Mouse (Mus musculus) NIH3T3 (cell line): ENCODE results near the gene Fcrl5.

Source experiments
- DNase-seq: peaks from one replicate; pipeline ENCODE4 v3.0.0-alpha.2; 2012; ENCODE audit warnings: low read depth

The Fcrl5 gene

GRCm38 (mm10) chr3:87500088-87501055, 64.8 kb downstream of the Fcrl5 start:
- peak; percentile 1 for DNase-seq

DNA sequence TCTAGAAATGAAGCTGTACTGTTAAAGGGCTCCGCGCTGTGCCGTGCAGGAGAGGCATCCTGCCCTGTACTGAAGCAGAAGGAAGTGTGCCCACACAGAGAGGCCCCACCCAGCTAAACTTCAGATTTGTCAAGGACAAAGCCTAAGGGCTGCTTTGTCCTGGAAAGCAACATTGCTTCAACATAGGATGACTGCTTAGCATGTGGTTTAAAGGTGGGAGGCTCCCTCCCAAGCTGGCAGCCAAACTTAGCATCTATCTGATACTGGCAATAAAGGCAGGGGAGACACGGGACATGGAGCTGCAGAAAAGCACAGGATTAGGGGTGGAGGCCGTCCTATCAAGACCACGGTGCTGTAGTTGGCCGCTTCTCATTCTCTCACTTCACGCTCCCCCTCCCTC, 65.6 kb downstream of the Fcrl5 start:
- DNase-seq: peak; percentile 0

DNA sequence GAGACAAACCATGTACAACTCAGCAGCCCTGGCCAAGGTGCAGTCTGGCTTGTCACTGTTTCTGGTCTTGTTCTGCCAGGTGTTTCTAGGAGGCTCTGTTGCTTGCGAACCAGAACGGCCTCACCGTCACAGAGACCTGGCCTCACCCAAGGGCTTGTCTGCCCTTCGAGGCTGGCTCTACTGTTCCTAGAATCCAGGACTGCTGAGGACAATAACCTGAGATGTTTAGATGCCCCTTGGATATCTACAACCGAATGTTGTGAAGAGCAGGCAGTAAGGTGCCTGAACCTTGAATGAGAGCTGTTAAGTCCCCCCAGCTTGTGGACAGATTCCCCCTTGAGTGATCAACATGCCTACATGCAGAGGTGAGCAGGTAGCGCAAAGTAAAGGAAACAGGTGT, 67.2 kb downstream of the Fcrl5 start:
- DNase-seq: no peak

DNA sequence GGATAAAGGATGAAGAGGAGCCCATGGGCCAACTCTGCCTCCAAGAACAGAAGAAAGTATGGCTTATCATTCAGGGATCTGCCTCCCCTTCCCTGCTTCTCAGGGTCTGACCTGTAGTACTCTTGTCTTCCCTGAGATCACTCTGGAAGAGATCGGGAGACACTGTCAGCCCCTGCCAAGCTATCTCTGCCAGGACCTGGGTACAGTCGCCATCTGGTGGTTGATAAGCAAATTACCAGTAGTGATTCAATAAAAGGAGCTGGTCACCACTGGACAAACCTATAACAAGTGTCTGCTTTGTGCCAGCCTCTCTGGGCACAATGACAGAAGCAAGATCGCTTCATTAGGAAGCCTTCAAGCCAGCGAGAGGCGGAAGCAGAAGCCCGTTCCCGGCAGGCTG, 68.8 kb downstream of the Fcrl5 start:
- peak; percentile 75 for DNase-seq

DNA sequence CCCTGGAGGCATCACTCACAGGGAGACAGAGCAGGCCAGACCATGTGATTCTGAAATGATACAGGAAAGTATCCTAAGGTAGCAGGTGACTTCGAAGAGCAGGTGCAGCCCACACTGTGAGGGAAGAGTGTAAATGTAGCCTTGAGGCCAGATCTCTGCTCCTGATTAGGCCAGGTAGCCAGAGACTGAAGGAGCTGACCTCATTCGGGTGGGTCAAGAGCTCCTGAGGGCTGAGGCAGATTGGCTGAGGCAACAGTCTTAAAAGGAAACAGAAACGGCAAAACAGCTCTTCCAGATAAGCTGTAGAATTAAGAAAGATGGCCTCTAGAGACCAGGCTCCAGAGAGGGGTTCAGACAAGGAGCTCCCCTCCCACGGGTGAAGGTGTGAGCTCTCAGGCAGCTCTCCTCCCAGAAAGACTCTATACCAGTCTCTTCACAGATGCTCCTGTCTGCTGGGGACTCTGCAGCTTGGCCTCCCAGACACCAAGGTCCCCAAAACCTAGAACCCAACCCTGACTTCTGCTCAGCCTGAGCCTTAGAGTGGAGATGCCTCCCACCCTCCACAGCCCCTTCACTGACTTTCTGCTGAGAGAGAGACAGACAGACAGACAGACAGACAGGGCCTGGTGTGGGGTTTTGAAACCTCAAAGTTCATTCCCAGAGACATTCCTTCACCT, 69.3 kb downstream of the Fcrl5 start:
- no peak for DNase-seq

DNA sequence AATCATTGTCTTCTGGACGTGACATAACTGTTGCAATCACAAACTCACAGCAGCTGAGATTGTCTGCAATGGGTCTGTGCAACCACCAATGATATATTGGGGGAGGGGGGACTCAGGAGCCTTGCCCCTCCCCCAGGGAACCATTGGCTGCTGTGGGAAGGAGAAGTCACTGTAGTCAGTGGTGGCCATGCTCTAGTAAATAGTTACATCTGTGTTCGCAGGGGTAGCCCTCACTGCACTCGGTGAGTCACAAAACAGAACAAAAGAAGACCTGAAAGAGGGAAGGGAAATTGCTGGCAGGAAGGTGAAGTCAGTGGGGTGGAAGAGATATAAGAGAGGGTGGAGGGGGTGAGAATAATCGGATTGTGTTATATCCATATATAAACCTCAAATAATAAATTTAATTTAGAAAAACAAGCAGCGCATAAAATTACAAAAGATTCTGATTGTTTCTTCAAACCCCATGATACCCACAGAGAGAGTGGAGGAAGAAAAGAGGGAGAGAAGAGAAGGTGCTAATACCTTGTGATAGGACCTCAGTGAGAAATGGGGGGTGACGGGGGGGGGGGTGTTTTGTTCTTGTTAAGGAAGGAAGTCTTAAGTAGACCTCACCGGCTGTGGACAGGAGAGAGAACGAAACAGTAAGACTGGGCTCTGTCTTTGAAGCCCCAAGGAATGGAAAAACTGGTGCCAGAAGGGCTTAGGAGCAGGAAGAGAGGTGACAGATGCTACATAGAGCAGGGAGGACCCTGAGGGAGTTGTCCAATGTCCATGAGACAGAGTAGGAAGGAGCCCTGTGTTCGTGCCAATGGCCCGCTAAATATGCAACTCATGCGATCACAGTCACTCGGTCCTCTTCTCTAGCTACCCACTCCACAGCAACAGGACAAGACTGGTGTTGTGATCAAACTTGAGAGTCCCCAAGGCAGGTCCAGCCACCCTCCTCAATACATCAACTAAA, 71.2 kb downstream of the Fcrl5 start:
- no peak for DNase-seq

- peak; percentile 89 for DNase-seq
Measured at GRCm38 (mm10) chr3:87508205-87508901, 72.8 kb downstream of the Fcrl5 start.

- peak; percentile 17 for DNase-seq
Measured at GRCm38 (mm10) chr3:87509061-87509460, 73.5 kb downstream of the Fcrl5 start.

DNA sequence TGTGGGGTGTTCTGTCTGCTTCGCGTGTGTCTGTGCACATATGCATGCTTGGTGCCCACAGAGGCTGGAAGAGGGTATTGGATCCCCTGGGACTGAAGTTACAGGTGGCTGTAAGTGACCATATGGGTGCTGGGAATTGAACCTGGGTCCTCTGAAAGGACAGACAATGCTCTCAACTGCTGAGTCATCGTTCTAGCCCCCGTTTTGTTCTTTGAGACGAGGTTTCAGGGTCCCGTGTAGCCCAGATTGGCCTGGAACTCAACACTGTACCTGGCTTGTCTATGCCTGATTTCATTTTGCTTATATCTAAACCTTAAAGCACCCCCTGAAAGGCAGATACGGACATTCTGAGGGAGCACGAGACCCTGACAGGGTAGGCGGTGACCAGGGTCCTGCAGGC, 75.3 kb downstream of the Fcrl5 start:
- no peak for DNase-seq

DNA sequence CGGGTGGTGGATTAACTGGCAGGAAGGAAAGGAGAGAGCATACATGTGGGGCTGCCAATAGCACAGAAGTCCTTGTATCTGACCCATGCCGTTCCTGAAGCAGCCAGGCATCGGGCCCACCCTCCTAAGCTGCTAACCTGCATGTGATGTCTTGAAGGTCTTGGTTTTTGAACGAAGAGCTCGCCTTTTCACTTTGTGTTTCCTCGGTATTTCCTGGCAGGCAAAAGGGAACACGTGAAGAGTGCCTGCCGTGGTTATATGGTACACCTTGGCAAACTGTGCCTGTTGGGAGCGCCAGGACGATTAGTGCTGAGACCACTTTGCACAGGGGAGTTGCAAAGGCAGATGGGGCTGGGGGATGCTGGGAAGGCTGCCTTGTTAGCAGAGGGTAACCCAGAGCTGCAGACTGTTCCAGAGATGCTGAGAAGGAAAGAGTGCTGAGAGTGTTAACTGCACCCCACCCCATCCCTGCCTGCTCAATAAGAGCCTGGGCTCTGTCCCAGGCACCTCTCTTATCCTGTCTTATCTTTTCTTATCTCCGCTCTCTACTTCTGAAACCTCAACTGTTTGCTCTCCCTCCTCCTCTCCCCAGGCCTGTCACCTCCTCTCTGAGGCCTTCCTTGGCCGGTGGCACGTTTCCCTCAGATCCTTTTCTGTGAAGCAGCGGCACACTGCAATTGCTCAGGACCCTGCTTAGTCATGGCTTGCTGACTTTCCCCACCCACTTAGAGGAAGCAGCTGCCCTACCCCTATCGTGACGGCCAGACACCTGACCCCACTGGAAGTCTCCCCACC, 76.6 kb downstream of the Fcrl5 start:
- peak; percentile 50 for DNase-seq

GRCm38 (mm10) chr3:87515567-87516081, 80.1 kb downstream of the Fcrl5 start:
- DNase-seq: peak; percentile 31

DNA sequence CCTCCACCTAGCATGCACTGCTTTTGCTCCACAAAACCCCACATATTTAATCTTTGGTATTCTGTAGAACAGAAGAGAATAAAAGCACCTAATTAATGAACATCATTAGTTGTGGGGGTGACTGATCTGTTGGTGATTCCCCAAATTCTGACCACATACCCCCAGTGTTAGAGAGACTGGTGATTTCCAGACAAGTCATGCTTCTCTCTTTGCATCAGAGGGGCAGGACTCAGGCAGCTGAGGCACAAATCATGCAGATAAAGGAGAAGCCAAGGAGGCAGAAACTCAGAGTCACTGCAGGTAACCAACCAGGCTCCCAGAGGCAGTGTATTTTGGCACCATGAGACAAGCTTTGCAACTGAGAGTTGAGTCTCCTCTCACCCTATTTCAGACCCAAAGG, 82.9 kb downstream of the Fcrl5 start:
- no peak for DNase-seq

GRCm38 (mm10) chr3:87521126-87521525, 85.6 kb downstream of the Fcrl5 start:
- no peak for DNase-seq

- DNase-seq: no peak
Measured at GRCm38 (mm10) chr3:87521833-87522232, 86.3 kb downstream of the Fcrl5 start.

DNA sequence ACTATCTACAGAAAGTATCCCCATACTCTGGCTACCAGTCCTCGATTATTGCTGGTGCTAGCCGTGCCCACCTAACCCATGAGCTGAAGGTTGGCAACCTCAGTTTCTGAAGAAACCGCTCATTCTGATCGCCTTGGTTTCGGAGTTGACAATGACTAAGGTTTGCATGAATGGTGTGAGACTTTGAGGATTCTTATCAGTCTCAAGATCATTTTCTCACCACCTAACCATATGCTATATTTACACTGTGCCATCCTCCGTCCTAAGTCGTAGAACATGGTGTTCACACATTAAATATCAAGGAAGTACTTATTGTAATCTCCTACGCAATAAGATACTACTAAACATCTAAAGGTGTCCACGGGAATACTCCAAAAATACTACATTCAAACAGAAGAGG, 88.1 kb downstream of the Fcrl5 start:
- DNase-seq: no peak

- peak; percentile 93 for DNase-seq
Measured at GRCm38 (mm10) chr3:87525043-87525836, 89.7 kb downstream of the Fcrl5 start, which contains the start of gene Etv3. Gene Etv3 (plus strand): TSS chr3:87525407.

GRCm38 (mm10) chr3:87525837-87526570, 90.4 kb downstream of the Fcrl5 start:
- peak; percentile 35 for DNase-seq

DNA sequence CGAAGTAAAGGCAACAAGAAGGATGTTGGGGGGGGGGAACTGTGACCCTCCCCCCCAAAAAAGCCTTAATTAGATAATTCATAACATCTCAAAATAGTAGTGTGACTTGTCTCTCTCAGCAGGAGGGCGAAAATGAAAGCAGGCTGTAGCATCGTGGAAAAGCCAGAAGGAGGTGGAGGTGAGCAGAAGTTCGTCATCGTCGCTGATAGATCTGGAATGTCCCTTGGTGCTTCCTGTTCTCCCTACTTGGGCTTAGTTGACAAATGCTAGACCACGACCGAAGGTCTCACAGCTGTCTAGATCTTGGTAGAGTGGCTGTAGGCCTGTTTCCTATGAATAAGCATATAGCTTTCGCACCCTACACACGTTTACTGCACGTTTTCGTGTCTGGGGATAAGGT, 91.6 kb downstream of the Fcrl5 start:
- DNase-seq: no peak

DNA sequence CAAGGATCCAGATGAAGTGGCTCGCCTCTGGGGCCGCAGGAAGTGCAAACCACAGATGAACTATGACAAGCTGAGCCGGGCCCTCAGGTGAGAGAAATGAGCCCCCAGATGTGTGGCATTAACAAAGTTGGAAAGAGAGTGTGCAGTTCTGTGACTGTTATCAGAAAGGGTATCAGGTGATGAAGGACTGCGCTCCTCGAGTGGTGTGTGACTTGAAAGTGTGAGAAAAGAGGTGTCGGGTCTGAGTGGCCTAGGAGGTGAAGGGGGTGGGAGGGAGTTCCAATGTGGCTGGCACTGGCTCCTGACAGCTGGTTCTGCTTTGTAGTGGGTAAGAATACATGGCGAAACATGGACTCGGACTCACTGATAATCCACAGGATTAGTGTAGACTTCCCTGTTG, 92.4 kb downstream of the Fcrl5 start:
- no peak for DNase-seq
